Mouse (Mus musculus) adrenal gland, postnatal 25 days (tissue): ENCODE data around the gene Sult2b1. TPM values are rescaled to one million over a fixed set of nuclear protein-coding genes. Genes with fewer than 3 reads are reported as not detected.

Source experiments
- DNase-seq: peaks from one replicate; pipeline ENCODE4 v3.0.0; 2021; ENCODE audit warnings: mixed read lengths
- total RNA-seq: library from RNA; stranded (reverse); gene quantifications from 2 replicates; pipeline ENCODE4 v1.2.3, GENCODE M21; 2021

Sult2b1 gene
- total RNA-seq, 1 experiment from 2014 or later: 1.1 TPM

GRCm38 (mm10) chr7:45710477-45711191 lies 73.8 kb downstream of the Sult2b1 start:
- no peak for DNase-seq

- no peak for DNase-seq
Measured at GRCm38 (mm10) chr7:45709677-45710355, 74.7 kb downstream of the Sult2b1 start.

GRCm38 (mm10) chr7:45709036-45709435 lies 75.4 kb downstream of the Sult2b1 start:
- no peak for DNase-seq

GRCm38 (mm10) chr7:45708221-45708761 lies 76.2 kb downstream of the Sult2b1 start:
- DNase-seq: no peak

- peak; percentile 99 for DNase-seq
Measured at GRCm38 (mm10) chr7:45707375-45707967, 77.0 kb downstream of the Sult2b1 start.

GRCm38 (mm10) chr7:45706721-45707241 lies 77.7 kb downstream of the Sult2b1 start:
- DNase-seq: peak; percentile 93

GRCm38 (mm10) chr7:45705873-45706281 lies 78.6 kb downstream of the Sult2b1 start:
- peak; percentile 85 for DNase-seq

GRCm38 (mm10) chr7:45705443-45705864 lies 79.0 kb downstream of the Sult2b1 start:
- no peak for DNase-seq

- DNase-seq: peak; percentile 97
Measured at GRCm38 (mm10) chr7:45704730-45705442, 79.6 kb downstream of the Sult2b1 start, which contains the start of gene Dbp. Gene Dbp, plus strand, starts transcription at chr7:45705088.

GRCm38 (mm10) chr7:45704046-45704559 lies 80.4 kb downstream of the Sult2b1 start:
- peak; percentile 44 for DNase-seq

GRCm38 (mm10) chr7:45703521-45704033 lies 80.9 kb downstream of the Sult2b1 start:
- no peak for DNase-seq

GRCm38 (mm10) chr7:45702809-45703520 lies 81.5 kb downstream of the Sult2b1 start:
- DNase-seq: no peak

GRCm38 (mm10) chr7:45702316-45702715 lies 82.2 kb downstream of the Sult2b1 start:
- DNase-seq: no peak

GRCm38 (mm10) chr7:45701607-45702006 lies 82.9 kb downstream of the Sult2b1 start:
- no peak for DNase-seq

- no peak for DNase-seq
Measured at GRCm38 (mm10) chr7:45701072-45701471, 83.4 kb downstream of the Sult2b1 start.

- DNase-seq: peak; percentile 64
Measured at GRCm38 (mm10) chr7:45700301-45701015, 84.0 kb downstream of the Sult2b1 start.

GRCm38 (mm10) chr7:45699523-45700141 lies 84.8 kb downstream of the Sult2b1 start, which contains the start of gene Car11:
Gene Car11, plus strand, starts transcription at chr7:45699843.
- no peak for DNase-seq

GRCm38 (mm10) chr7:45697894-45698293 lies 86.6 kb downstream of the Sult2b1 start:
- DNase-seq: no peak

- DNase-seq: no peak
Measured at GRCm38 (mm10) chr7:45695098-45695497, 89.4 kb downstream of the Sult2b1 start.
